Mouse (Mus musculus): ENCODE measurements around the gene Nek4. TPM values are rescaled to one million over a fixed set of nuclear protein-coding genes. Genes with fewer than 3 reads are reported as not detected.

Gene Nek4
- polyA plus RNA-seq, 1 experiment from 2014 or later: 15.7 TPM

DNA sequence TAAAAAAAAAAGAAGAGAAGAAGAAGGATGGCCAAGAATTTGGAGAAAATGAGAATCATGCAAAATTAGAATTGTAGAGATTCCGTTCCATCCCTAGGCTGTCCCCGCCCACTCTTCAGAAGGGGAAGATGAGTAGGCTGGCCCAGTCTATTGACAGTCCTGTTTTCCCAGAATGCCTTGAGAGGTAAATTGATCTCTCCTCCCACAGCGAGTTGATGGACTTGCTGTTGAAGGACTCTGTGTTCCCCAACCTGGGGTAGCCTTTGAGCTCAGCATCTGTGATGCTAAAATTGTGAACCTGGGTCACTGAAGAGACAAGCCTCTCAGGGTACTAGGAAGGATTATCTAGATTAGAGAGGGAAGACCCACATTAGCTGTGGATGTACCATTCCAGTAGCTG lies 25.7 kb upstream of the Nek4 start:
- WGBS: 87% methylated on average over 3 of the region's 3 CpGs
- Histone ChIP-seq H3K36me3 (no peaks in the 10 kb centered on the region), H3K4me1 (no peaks in the 10 kb centered on the region), H3K4me3 (no peak overlapping the region), H3K9me3 (no peaks in the 10 kb centered on the region), H3K27ac (no peak overlapping the region), H3K4me2 (replicated peaks) (no peak overlapping the region), H3K9ac (no peak overlapping the region), H3K27me3 (no peaks in the 10 kb centered on the region)
- no peak for ATAC-seq (ENCODE audit: low FRiP score, low read depth)

DNA sequence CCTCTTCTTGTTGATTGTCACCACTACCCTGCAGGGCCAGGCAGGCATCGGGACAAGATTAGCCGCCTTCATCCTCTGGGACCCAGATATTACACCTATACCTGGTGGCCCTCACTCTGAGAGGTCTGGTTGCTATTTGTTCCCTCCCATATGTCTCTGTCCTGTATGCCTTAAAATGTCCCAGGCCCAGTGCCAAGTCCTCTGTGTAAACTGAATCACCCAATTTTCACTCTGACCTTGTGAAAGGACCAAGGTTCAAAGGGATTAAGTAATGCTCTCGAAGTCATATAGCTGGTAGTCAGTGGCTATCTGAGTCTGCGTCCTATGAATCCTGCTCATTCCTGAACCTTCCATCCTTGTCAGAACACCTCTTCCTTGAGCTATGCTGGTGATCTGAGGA lies 20.8 kb upstream of the Nek4 start:
- no peak overlapping the region for H3K9ac ChIP-seq
- ATAC-seq (ENCODE audit: low FRiP score, low read depth): no peak
- H3K9me3 ChIP-seq: no peaks in the 10 kb centered on the region
- H3K4me3 ChIP-seq: no peak overlapping the region
- H3K4me1 ChIP-seq: no peaks in the 10 kb centered on the region
- no peak overlapping the region for H3K4me2 ChIP-seq (replicated peaks)
- no peaks in the 10 kb centered on the region for H3K27me3 ChIP-seq
- 88% methylated on average over 4 of the region's 4 CpGs for WGBS
- no peak overlapping the region for H3K27ac ChIP-seq
- no peaks in the 10 kb centered on the region for H3K36me3 ChIP-seq

DNA sequence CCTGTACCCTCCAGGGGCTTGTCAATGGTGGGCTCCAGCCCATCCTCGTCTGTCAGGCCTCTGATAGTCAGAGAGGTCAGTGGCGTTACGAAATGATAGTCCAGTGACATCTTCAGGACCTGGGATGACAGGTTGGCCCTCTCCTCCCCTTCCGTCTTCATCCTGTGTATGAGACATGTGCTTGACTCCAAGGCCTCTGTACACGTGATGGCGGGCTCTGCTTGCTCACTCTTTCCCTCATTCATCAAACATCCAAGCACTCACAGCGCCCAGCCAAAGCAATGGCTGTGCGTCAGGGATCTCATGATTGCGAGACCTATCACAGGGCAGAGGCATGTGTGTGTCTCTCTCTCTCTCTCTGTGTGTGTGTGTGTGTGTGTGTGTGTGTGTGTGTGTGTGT lies 17.8 kb upstream of the Nek4 start:
- H3K36me3 ChIP-seq: no peaks in the 10 kb centered on the region
- no peaks in the 10 kb centered on the region for H3K9me3 ChIP-seq
- no peak overlapping the region for H3K4me3 ChIP-seq
- no peak for ATAC-seq (ENCODE audit: low FRiP score, low read depth)
- H3K4me1 ChIP-seq: no peaks in the 10 kb centered on the region
- 85% methylated on average over 9 of the region's 9 CpGs for WGBS
- no peaks in the 10 kb centered on the region for H3K27me3 ChIP-seq
- no peak overlapping the region for H3K4me2 ChIP-seq (replicated peaks)
- H3K27ac ChIP-seq: no peak overlapping the region
- H3K9ac ChIP-seq: no peak overlapping the region

DNA sequence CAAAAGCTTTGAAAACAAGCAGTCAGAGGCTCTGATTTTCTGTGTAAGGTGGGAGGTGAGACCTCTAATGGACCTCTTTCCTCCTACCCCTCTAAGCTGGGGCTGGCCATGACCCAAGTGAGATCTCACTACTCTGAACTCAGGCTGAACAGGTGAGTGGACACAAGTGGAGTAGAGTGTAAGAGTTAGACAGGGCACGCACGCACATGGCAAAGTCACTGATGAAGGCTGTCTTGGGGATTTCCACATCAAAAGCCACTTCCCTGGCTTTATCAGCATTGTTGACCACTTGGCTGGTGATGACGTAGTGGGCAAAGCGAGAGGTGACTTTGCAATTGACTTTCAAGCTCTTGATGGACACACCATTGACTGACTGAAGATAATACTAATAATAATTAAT lies 8.9 kb upstream of the Nek4 start:
- 87% methylated on average over 4 of the region's 4 CpGs for WGBS
- Histone ChIP-seq H3K36me3 (no peaks in the 10 kb centered on the region), H3K9ac (no peak overlapping the region), H3K4me3 (no peak overlapping the region), H3K4me1 (no peaks in the 10 kb centered on the region), H3K27me3 (no peaks in the 10 kb centered on the region), H3K9me3 (no peaks in the 10 kb centered on the region), H3K27ac (no peak overlapping the region), H3K4me2 (replicated peaks) (no peak overlapping the region)
- no peak for ATAC-seq (ENCODE audit: low FRiP score, low read depth)

DNA sequence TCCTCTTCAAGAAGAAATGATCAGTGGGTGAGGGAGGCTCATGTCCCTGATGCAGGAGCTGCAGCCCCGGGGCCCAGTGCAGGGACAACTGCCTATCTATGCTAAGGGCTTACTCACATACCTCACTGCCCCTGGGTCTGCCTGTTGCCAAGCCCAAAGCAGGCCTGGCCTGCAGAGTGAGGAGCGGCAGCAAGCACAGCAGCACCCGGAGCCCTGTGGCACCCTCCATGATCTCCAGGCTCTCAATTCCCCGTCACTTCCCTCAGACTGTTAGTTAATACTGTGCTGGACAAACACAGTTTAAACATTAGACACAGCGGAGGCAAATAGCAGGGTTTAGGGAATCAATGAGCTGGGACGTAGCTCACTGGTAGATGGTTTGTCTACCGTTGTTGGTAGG lies 8.1 kb upstream of the Nek4 start, which contains the start of gene Itih1:
Gene Itih1 (minus strand): TSS at position 252 of the 400 bp plus-strand sequence.
- Histone ChIP-seq H3K27me3 (no peaks in the 10 kb centered on the region), H3K9me3 (no peaks in the 10 kb centered on the region), H3K4me2 (replicated peaks) (no peak within 1 kb of the TSS), H3K36me3 (no peaks in the 10 kb centered on the region), H3K4me1 (no peaks in the 10 kb centered on the region), H3K9ac (no peak within 1 kb of the TSS), H3K27ac (no peak within 1 kb of the TSS), H3K4me3 (no peak within 1 kb of the TSS)
- no peak for ATAC-seq (ENCODE audit: low FRiP score, low read depth)
- WGBS: 84% methylated on average over 7 of the region's 7 CpGs

DNA sequence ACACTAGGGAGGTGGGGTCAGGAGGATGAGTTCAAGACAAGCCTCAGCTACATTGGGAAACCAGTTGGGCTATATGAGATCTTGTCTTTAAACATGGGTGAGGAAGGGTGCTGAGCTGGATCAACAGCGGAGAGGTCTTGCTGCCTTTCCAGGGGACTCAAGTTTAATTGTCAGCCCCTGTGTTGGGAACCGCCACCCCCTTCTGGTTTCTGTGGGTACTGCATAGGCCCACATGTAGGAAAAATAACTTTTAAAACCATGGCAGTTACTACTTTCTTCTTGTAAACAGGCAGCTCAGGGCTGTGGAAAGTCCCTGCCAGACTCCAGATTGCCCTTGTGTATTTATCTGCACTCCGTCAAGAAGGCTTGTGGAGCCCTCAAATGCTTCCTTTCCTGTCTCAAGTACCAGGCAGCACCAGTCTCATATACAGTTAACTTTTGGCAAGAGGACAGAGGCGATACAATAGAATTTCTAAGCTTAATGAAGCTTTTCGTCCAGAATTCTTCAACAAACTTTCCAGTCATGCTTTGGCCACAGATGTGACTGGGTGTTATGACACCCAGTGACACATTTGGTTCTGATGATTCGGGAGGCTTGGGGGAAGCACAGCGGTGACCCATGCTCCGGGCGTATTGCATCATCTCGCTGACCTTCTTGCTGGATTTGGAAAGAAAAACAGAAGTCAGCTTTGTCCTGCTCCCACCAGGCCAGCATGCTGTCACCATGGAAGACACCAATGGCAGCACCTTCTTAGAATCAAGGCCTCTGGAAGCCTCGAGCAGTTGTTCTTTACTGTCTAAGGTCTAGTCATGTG lies 7.1 kb upstream of the Nek4 start:
- 70% methylated on average over 11 of the region's 11 CpGs for WGBS
- Histone ChIP-seq H3K36me3 (no peaks in the 10 kb centered on the region), H3K27me3 (no peaks in the 10 kb centered on the region), H3K9ac (no peak overlapping the region), H3K27ac (no peak overlapping the region), H3K4me2 (replicated peaks) (no peak overlapping the region), H3K9me3 (no peaks in the 10 kb centered on the region), H3K4me1 (no peaks in the 10 kb centered on the region), H3K4me3 (no peak overlapping the region)
- no peak for ATAC-seq (ENCODE audit: low FRiP score, low read depth)

DNA sequence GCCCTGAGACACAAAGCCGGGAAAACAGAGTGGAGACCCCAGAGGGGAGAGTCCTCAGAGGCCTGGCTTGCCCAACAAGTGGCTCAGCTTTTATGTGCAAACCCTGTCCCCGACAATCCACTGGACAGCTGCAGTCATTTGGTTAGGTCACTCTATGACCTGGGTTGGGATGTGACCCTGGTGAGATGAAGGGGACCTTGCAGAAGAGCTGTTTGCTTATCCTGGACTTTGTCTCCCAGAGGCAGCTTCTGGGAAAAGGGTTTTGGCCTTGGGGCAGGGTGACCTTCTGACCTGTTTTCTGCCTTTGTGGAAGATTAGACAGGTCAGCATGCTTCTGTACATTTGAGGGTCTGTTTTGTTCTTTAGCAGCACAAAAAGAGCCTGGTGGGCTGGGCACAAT lies 6.4 kb upstream of the Nek4 start:
- H3K27ac ChIP-seq: no peak overlapping the region
- no peaks in the 10 kb centered on the region for H3K9me3 ChIP-seq
- WGBS: 74% methylated on average over 2 of the region's 2 CpGs
- no peaks in the 10 kb centered on the region for H3K27me3 ChIP-seq
- H3K4me2 ChIP-seq (replicated peaks): no peak overlapping the region
- H3K36me3 ChIP-seq: no peaks in the 10 kb centered on the region
- H3K4me1 ChIP-seq: no peaks in the 10 kb centered on the region
- H3K4me3 ChIP-seq: no peak overlapping the region
- no peak overlapping the region for H3K9ac ChIP-seq
- no peak for ATAC-seq (ENCODE audit: low FRiP score, low read depth)

DNA sequence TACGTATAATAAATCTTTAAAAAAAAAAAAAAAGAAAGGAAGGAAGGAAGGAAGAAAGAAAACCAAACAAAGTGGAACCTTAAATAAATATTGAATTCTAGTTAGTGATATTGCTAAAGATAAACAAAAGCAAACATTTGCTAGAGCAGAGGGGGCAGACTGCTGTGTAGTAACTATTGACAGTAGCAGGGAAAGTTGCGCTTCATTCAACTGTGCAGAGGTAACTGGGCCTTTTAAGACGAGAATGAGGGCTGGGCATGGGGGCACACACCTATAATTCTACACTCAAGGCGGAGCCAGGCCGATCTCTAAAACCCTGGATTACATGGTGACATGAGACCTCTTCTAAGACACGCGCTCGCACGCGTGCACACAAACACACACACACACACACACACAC lies 1.2 kb upstream of the Nek4 start:
- no peak for ATAC-seq (ENCODE audit: low FRiP score, low read depth)
- peaks cover 6% of the 10 kb centered on the region for H3K4me1 ChIP-seq
- no peak overlapping the region for H3K27ac ChIP-seq
- no peaks in the 10 kb centered on the region for H3K9me3 ChIP-seq
- H3K9ac ChIP-seq: no peak overlapping the region
- H3K36me3 ChIP-seq: peaks cover 10% of the 10 kb centered on the region
- no peak overlapping the region for H3K4me2 ChIP-seq (replicated peaks)
- H3K4me3 ChIP-seq: no peak overlapping the region
- H3K27me3 ChIP-seq: no peaks in the 10 kb centered on the region
- 97% methylated on average over 10 of the region's 10 CpGs for WGBS

DNA sequence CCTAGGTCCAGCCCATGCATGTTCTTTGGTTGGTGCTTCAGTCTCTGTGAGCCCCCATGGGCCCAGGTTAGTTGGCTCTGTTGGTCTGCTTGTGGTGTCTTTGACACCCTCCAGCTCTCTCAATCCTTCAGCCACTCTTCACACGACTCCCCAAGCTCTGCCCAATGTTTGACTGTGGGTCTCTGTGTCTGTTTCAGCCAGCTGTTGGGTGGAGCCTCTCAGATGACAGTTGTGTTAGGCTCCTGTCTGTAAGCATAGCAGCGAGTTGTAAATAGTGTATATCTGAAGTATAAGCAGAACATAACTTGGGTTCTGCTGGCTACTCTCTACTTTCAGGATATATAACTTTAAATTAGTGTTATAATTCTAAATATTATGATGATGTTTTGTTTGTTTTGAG lies 7.3 kb downstream of the Nek4 start:
- no peak for ATAC-seq (ENCODE audit: low FRiP score, low read depth)
- Histone ChIP-seq H3K27me3 (no peaks in the 10 kb centered on the region), H3K27ac (no peak overlapping the region), H3K4me1 (no peaks in the 10 kb centered on the region), H3K36me3 (peaks cover 37% of the 10 kb centered on the region), H3K4me2 (replicated peaks) (no peak overlapping the region), H3K9ac (no peak overlapping the region), H3K9me3 (no peaks in the 10 kb centered on the region), H3K4me3 (no peak overlapping the region)
- 74% methylated on average over 2 of the region's 2 CpGs for WGBS

DNA sequence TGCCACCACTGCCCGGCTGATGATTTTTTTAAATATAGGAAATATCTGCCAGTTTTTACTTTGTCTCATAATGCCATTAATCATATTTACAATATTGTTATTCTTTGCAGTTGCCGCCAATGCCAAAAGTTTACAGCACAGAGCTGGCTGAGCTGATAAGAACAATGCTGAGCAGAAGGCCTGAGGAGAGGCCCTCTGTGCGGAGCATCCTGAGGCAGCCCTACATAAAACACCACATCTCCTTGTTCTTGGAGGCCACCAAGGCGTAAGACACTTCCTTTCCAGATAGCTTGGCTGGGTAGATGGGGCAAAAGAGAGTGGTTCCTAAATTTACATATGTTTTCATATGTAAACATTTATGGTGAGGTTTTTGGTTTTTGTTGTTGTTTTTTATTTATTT lies 7.9 kb downstream of the Nek4 start:
- Histone ChIP-seq H3K27ac (no peak overlapping the region), H3K9ac (no peak overlapping the region), H3K4me2 (replicated peaks) (no peak overlapping the region), H3K36me3 (peaks cover 32% of the 10 kb centered on the region), H3K9me3 (no peaks in the 10 kb centered on the region), H3K27me3 (no peaks in the 10 kb centered on the region), H3K4me3 (no peak overlapping the region), H3K4me1 (no peaks in the 10 kb centered on the region)
- WGBS: 92% methylated on average over 4 of the region's 4 CpGs
- ATAC-seq (ENCODE audit: low FRiP score, low read depth): no peak

DNA sequence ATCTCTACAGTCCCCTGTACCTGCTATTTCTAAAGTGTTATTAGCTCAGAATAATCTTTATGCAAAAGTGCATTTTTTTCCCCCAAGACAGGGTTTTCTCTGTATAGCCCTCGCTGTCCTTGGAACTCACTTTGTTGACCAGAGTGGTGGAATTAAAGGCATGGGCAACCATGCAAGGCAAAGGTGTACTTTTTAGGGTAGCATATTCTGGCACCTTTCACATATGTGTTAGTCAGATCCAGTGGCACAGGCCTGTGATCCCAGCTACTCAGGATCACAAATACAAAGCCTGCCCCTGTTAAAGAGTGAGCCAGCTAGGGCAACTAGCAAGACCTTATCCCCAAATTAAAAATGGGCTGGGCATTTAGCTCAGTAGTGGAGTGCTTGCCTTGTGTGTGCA lies 9.2 kb downstream of the Nek4 start:
- no peak overlapping the region for H3K4me3 ChIP-seq

DNA sequence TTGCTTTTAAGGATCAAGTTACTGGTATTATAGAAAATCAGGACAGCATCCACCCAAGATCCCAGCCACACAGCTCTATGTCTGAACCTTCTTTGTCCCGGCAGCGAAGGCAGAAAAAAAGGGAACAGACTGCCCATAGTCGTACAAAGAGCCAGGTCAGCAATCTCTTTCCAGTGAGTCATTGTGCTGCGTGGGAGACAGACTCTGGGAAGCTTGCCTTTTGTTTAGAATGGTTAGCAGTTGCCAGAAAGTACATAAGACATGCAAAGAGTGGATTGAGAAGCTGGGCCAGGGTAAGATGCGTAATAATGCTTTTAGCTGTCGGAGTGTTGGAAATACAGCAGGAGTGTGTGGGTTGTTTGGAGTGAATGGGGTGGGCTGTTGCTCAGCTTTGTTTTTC lies 23.0 kb downstream of the Nek4 start:
- Histone ChIP-seq H3K9me3 (no peaks in the 10 kb centered on the region), H3K4me1 (no peaks in the 10 kb centered on the region), H3K4me3 (no peak overlapping the region), H3K27ac (no peak overlapping the region), H3K9ac (no peak overlapping the region), H3K27me3 (no peaks in the 10 kb centered on the region), H3K4me2 (replicated peaks) (no peak overlapping the region), H3K36me3 (peaks cover 52% of the 10 kb centered on the region)
- ATAC-seq (ENCODE audit: low FRiP score, low read depth): no peak
- 83% methylated on average over 6 of the region's 6 CpGs for WGBS

More for the DNA sequence above, 9.2 kb downstream of the Nek4 start:
- no peak overlapping the region for H3K9ac ChIP-seq
- H3K27ac ChIP-seq: no peak overlapping the region
- H3K36me3 ChIP-seq: peaks cover 26% of the 10 kb centered on the region
- no peaks in the 10 kb centered on the region for H3K27me3 ChIP-seq
- H3K9me3 ChIP-seq: no peaks in the 10 kb centered on the region
- no peak for ATAC-seq (ENCODE audit: low FRiP score, low read depth)
- WGBS: 93% methylated on average over 1 of the region's 1 CpGs
- no peaks in the 10 kb centered on the region for H3K4me1 ChIP-seq
- H3K4me2 ChIP-seq (replicated peaks): no peak overlapping the region

DNA sequence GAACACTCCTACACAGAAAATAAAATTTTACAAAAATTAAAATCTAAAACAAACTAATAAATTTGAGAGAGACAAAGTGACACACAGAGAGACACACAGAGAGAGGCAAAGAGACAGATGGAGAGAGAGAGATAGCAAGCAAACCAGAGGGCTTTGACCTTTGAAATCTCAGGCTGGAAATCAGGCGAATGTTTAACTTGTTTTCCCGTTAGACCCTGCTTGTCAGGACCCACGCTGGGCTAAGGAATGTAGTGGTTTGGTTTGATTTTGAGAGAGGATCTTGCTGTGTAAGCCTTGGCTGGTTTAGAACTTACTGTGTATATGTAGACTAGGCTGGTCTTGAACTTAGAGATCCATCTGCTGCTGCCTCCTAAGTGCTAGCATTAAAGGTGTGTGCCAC lies 25.0 kb downstream of the Nek4 start:
- Histone ChIP-seq H3K4me1 (no peaks in the 10 kb centered on the region), H3K27me3 (no peaks in the 10 kb centered on the region), H3K27ac (no peak overlapping the region), H3K36me3 (peaks cover 49% of the 10 kb centered on the region), H3K4me3 (no peak overlapping the region), H3K4me2 (replicated peaks) (no peak overlapping the region), H3K9me3 (no peaks in the 10 kb centered on the region), H3K9ac (no peak overlapping the region)
- 85% methylated on average over 3 of the region's 3 CpGs for WGBS
- ATAC-seq (ENCODE audit: low FRiP score, low read depth): no peak
